Mouse (Mus musculus) kidney, adult 2 months (tissue): Measurements from ENCODE around the gene Prr29. TPM values are rescaled to one million over a fixed set of nuclear protein-coding genes. Genes with fewer than 3 reads are reported as not detected.

Experiments
- DNase-seq: peaks from one replicate; pipeline ENCODE4 v3.0.0; 2021
- H3K27ac ChIP-seq: fragments of 200-500 bp; 2 replicates; pipeline ENCODE4 v1.5.1; 2012; ENCODE audit warnings: low read depth, low read length, control low read depth, inconsistent platforms; ENCODE audit not compliant: insufficient read depth
- H3K27me3 ChIP-seq: fragments of 200-500 bp; replicated peaks from 2 replicates; pipeline ENCODE4 v1.6.1; 2012; ENCODE audit warnings: mild to moderate bottlenecking, moderate library complexity, low read length, inconsistent platforms; ENCODE audit not compliant: control insufficient read depth, insufficient read depth
- H3K36me3 ChIP-seq: fragments of 200-500 bp; 2 replicates; pipeline ENCODE4 v1.6.1; 2012; ENCODE audit warnings: mild to moderate bottlenecking, moderate library complexity, low read length, inconsistent platforms; ENCODE audit not compliant: control insufficient read depth, insufficient read depth
- H3K4me1 ChIP-seq: fragments of 200-500 bp; 2 replicates; pipeline ENCODE4 v1.6.1; 2011; ENCODE audit warnings: low read length; ENCODE audit not compliant: control insufficient read depth, insufficient read depth
- H3K4me3 ChIP-seq: fragments of 200-500 bp; 2 replicates; pipeline ENCODE4 v1.5.1; 2011; ENCODE audit warnings: mild to moderate bottlenecking, low read depth, low read length, control low read depth; ENCODE audit not compliant: insufficient read depth
- CTCF ChIP-seq: fragments of 200-500 bp; conservative IDR thresholded peaks from 2 replicates; pipeline ENCODE4 v1.5.1; 2011; ENCODE audit warnings: low read depth, mild to moderate bottlenecking, control low read depth, low read length, moderate library complexity, mixed read lengths; ENCODE audit not compliant: insufficient read depth, insufficient read length
- POLR2A ChIP-seq: fragments of 200-500 bp; IDR thresholded peaks from one replicate; pipeline ENCODE4 v1.6.1; 2011; ENCODE audit warnings: low read depth, low read length, control low read depth
- whole genome bisulfite sequencing: fragments of 180-500 bp; shearing (Covaris S2); methylation state at CpG from one replicate; pipeline ENCODE4 v1.1.7; 2018; 5-methylcytosine and 5-hydroxymethylcytosine counted together
- polyA plus RNA-seq: library from polyadenylated mRNA; depleted of rRNA; stranded (reverse); fragments of >200 nt; gene quantifications from 2 replicates; pipeline ENCODE4 v1.2.3, GENCODE M21; 2012; rRNA removed

Gene Prr29
- 0.12 and 0.58 TPM in 2 replicates for polyA plus RNA-seq

DNA sequence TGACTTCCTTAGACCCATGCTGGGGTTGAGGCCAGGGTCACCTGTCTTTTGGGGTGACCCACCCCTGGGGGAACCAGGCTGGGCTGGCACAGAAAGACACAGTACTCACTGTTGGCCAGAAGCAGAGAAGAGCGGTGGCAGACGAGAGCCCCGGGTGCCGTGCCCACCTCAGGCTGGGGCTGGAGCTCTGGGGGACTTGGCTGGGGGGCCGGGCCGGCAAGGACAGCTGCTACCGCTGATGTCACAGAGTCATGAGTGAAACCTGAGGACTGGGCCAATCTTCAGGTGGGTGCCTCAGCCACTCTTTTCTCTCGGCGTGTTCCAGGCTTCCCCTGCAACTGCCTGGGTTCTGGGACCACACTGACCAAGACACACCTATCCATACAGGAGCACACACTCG is at the start of gene Prr29:
TSS of gene Prr29 (plus strand) at position 107 of the 400 bp plus-strand sequence.
- Histone ChIP-seq H3K36me3 (no peaks in the 10 kb centered on the region), H3K4me1 (no peaks in the 10 kb centered on the region), H3K27me3 (no peaks in the 10 kb centered on the region), H3K4me3 (no peak within 1 kb of the TSS), H3K27ac (no peak within 1 kb of the TSS)
- WGBS, result 55% methylated on average over 10 of the region's 10 CpGs
- DNase-seq, result no peak
- no peak for TF ChIP-seq CTCF
- no peak for TF ChIP-seq POLR2A

- DNase-seq, result no peak
- no peaks in the 10 kb centered on the region for H3K36me3 ChIP-seq
- WGBS, result 96% methylated on average over 1 of the region's 1 CpGs
- no peaks in the 10 kb centered on the region for H3K27me3 ChIP-seq
- 0 out of 2 replicates have a peak, but pooled peaks cover 3% of the 10 kb centered on the region for H3K4me1 ChIP-seq
- no peak overlapping the region for H3K4me3 ChIP-seq
- TF ChIP-seq CTCF, result no peak
- no peak for TF ChIP-seq POLR2A
- no peak overlapping the region for H3K27ac ChIP-seq
Measured at GRCm38 (mm10) chr11:106316416-106316815, 48.9 kb upstream of the Prr29 start.

DNA sequence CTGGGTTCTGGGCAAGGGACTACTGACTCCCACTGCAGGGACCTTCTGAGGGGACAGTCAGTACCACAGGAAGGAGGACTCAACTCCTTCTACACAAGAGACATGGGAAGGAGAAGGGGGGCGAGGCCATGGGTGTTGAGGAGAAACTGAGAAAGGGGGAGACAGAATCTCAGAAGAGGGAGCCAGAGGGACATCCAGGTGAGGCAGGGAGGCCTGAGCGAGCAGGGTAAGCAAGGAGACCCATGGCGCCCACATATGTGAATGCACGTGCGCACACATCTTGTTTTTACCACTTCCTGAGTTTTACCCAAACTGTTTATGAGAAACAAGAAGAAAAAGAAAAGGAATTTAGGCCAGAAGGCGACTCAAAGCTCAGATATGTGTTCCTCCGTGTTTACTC is 47.5 kb upstream of the Prr29 start:
- Histone ChIP-seq H3K36me3 (no peaks in the 10 kb centered on the region), H3K4me1 (0 out of 2 replicates have a peak, but pooled peaks cover 3% of the 10 kb centered on the region), H3K27me3 (no peaks in the 10 kb centered on the region), H3K4me3 (no peak overlapping the region), H3K27ac (no peak overlapping the region)
- TF ChIP-seq POLR2A, result no peak
- TF ChIP-seq CTCF, result no peak
- 83% methylated on average over 7 of the region's 7 CpGs for WGBS
- no peak for DNase-seq

GRCm38 (mm10) chr11:106318406-106319366 is 46.6 kb upstream of the Prr29 start:
- peak; percentile 18 for DNase-seq
- H3K27ac ChIP-seq, result no peak overlapping the region
- 50% methylated on average over 21 of the region's 21 CpGs for WGBS
- H3K27me3 ChIP-seq, result no peaks in the 10 kb centered on the region
- no peak for TF ChIP-seq POLR2A
- no peak for TF ChIP-seq CTCF
- no peak overlapping the region for H3K4me3 ChIP-seq
- H3K4me1 ChIP-seq, result 0 out of 2 replicates have a peak, but pooled peaks cover 3% of the 10 kb centered on the region
- H3K36me3 ChIP-seq, result no peaks in the 10 kb centered on the region

GRCm38 (mm10) chr11:106324858-106325257 is 40.4 kb upstream of the Prr29 start:
- 23% methylated on average over 5 of the region's 5 CpGs for WGBS
- H3K4me3 ChIP-seq, result no peak overlapping the region
- H3K4me1 ChIP-seq, result peaks cover 8% of the 10 kb centered on the region
- peak overlapping the region; percentile 11; the same call in 1 of the 2 replicates for H3K27ac ChIP-seq
- TF ChIP-seq CTCF, result no peak
- TF ChIP-seq POLR2A, result no peak
- no peaks in the 10 kb centered on the region for H3K36me3 ChIP-seq
- DNase-seq, result peak; percentile 66
- H3K27me3 ChIP-seq, result no peaks in the 10 kb centered on the region

- Histone ChIP-seq H3K27ac (no peak overlapping the region), H3K4me3 (no peak overlapping the region), H3K36me3 (no peaks in the 10 kb centered on the region), H3K4me1 (peaks cover 8% of the 10 kb centered on the region), H3K27me3 (no peaks in the 10 kb centered on the region)
- no peak for TF ChIP-seq POLR2A
- peak; percentile 76 for TF ChIP-seq CTCF
- WGBS, result 58% methylated on average over 8 of the region's 8 CpGs
- peak; percentile 77 for DNase-seq
Measured at GRCm38 (mm10) chr11:106325566-106326206, 39.6 kb upstream of the Prr29 start.

GRCm38 (mm10) chr11:106326475-106326874 is 38.8 kb upstream of the Prr29 start:
- Histone ChIP-seq H3K27ac (no peak overlapping the region), H3K4me1 (peaks cover 8% of the 10 kb centered on the region), H3K27me3 (no peaks in the 10 kb centered on the region), H3K4me3 (no peak overlapping the region), H3K36me3 (no peaks in the 10 kb centered on the region)
- no peak for DNase-seq
- WGBS, result 86% methylated on average over 8 of the region's 8 CpGs
- TF ChIP-seq CTCF, result no peak
- TF ChIP-seq POLR2A, result no peak
